Mouse (Mus musculus) left cerebral cortex, adult 8-10 months (tissue): ENCODE results near the gene Smndc1. TPM values are rescaled to one million over a fixed set of nuclear protein-coding genes. Genes with fewer than 3 reads are reported as not detected.
A peak's percentile ranks its signal among the peaks of the same experiment; 100 is the strongest.

Experiments used
- DNase-seq, 2 experiments: peaks; one replicate each; pipeline ENCODE4 v3.0.0; 2022; ENCODE audit warnings: low spot score in 2 of 2
- total RNA-seq, 4 experiments: library from RNA; stranded (reverse); gene quantifications; 2 replicates each; pipeline ENCODE4 v1.2.4; 2022

The Smndc1 gene
- total RNA-seq, 4 experiments from 2014 or later: 33.2 to 38.1 (median 36.3) TPM

DNA sequence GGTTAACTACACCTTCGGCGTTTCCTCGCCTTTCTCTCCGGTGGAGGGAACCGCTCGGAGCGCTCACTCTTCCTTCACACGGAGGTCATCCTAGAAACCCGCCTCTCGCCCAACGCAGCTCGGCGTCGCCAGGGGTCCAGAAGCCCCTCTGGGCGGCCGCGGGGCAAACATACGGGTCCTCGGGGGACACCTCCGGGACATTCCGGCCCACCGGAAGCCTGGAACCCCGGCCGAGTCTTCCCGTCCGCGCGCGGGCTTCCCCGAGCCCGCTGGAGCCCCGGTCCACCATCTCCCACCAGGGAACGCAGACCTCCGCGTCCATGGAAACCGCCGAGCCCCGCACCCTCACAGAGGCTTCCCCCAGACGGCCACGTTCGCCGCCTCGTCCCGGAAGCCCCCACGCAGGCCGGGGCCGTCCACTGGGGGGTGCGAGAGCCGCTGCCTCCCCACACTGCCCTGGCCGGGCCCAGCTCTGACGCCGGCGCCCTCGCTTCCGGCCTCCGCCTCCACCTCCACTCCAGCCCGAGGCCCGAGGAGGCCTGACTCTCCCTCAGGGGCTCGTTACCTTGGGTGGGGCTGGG, 437 bp downstream of the Smndc1 start:
- DNase-seq: no peak

DNA sequence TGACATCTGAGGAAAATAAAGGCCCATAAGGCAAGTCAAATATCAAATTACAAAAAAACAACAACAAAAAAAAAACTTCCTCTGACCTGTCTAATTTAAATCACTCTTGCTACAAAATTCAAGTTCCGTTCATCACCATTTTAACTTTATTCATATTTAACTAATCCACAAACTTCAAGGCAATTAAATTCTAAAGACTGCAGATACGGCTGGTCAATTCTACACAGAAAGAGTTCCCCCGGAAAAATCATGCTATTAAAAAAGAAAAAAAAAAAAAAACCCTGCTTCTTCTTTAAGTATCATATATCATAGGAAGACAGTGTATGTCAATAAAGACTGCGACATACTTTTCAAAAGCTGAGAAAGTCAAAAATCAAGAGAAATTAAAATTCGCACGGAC, 961 bp downstream of the Smndc1 start:
- no peak for DNase-seq

GRCm38 (mm10) chr19:53383336-53383735, 7.0 kb downstream of the Smndc1 start:
- DNase-seq: no peak

GRCm38 (mm10) chr19:53378421-53378820, 12.0 kb downstream of the Smndc1 start:
- DNase-seq: no peak

DNA sequence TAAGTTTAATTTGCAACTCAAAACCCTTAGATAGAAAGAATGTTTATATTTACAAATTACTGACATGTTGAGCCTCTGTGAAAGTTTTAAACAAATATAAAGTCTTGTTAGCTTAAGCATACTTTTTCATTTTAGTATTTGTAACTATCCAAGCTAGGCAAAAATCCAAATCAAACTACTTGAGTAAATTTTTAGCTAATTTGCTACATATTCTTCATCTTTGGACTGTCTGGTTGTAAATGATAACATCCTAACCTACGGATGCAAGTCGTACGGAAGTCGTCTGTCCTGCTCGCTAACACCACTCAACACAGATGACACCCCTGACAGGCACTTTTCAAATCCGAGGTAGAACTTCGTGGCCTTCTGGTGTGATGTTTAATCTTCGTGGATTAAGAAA, 12.7 kb downstream of the Smndc1 start:
- no peak for DNase-seq

DNA sequence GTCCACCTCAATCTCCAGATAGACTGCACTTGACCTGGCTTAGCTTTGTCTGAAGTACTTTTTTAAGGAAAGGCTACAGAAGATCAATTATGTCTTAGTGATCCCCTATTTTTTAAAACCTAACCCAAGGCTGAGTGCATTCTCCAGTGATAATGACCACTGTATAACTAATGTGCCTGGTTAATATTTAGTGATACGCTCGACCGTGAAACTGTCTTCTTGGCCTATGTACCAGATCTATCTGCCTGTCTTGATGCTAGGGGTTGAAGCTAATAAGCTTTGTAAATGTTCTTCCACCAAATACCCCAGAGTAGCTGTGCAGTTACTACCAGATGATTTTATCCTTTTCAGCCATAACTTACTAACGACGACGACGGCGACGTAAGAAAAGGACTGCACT, 14.6 kb downstream of the Smndc1 start:
- DNase-seq: no peak

DNA sequence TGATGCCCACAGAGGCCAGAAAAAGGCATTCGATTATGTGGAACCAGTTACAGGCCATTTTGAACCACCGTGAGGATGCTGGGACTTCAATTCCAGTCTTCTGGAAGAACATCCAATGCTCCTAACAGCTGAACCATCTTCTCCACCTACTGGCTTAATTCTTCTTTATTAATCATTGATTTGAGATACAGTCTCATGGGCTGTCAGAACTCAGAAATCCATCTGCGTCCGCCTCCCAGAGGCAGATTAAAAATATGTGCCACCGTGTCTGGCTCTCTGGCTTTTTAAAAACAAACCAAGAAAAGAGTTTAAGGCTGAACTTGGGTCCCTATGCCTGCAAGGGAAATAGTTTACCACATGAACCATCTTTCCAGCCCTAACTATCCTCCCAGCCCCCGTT, 15.1 kb downstream of the Smndc1 start:
- DNase-seq: no peak

DNA sequence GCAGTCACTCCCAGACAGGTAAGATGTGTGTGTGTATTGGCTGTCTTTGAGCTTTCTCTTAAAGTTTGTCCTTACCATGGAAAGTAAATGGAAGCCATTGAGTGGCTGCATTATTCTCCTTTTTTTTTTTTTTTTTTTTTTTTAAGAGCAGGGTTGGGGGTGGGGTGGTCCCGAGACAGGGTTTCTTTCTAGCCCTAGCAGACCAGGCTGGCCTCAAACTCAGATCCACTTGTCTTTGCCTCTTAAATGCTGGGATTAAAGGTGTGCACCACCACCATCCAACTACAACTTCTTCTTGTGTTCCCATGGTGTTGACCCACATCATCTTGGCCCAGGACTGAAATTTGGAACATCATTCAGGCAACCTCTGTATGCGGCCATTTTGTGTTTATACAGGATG, 16.8 kb downstream of the Smndc1 start:
- DNase-seq: no peak

- no peak for DNase-seq
Measured at GRCm38 (mm10) chr19:53371666-53372065, 18.7 kb downstream of the Smndc1 start, which contains the start of gene Gm10197. Gm10197 (minus strand) TSS chr19:53371766.

DNA sequence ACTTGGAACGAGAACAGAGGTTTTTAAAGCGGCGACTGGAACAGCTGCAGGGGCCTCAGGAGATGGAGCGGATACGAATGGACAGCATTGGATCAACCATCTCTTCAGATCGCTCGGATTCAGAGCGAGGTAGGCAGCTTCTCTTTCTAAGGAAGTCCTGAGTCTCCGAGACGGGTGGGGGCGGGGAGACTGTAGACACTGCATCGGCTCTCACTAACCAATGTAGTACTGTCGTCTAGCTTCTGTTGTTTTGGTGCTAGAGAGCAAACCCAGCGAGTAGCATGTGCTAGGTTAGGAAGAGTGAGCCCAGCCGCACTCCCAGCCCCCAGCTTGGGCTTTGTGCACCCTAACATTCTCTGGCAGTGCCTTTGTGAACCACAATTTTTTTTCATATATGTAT, 20.1 kb downstream of the Smndc1 start:
- no peak for DNase-seq

DNA sequence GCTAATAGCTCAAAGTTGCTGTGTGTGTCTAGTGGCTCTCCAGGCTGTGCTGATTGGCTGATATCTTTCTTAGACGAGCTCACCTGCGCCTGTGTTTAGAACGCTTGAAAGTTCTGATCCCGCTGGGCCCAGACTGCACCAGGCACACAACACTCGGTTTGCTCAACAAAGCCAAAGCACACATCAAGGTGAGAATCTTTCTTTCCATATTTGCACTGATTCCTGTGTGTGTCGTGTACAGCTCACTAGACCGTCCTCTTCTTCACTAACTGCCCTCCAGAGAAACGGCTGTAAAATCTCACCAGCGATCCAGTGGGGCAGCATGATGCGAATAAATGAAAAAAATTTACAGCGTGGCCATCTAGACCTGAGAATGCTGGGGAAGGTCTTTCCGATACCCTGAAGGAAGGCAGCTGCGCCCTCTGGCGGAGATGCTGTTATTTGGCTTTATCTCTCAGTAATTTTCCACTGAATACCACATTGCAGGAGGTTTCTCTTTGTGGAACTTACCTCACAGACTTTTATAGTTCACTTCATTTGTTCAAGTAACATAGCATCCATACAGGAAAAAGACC, 20.8 kb downstream of the Smndc1 start:
- DNase-seq: peak; percentile 62 to 75

- no peak for DNase-seq
Measured at GRCm38 (mm10) chr19:53366881-53367280, 23.5 kb downstream of the Smndc1 start.

DNA sequence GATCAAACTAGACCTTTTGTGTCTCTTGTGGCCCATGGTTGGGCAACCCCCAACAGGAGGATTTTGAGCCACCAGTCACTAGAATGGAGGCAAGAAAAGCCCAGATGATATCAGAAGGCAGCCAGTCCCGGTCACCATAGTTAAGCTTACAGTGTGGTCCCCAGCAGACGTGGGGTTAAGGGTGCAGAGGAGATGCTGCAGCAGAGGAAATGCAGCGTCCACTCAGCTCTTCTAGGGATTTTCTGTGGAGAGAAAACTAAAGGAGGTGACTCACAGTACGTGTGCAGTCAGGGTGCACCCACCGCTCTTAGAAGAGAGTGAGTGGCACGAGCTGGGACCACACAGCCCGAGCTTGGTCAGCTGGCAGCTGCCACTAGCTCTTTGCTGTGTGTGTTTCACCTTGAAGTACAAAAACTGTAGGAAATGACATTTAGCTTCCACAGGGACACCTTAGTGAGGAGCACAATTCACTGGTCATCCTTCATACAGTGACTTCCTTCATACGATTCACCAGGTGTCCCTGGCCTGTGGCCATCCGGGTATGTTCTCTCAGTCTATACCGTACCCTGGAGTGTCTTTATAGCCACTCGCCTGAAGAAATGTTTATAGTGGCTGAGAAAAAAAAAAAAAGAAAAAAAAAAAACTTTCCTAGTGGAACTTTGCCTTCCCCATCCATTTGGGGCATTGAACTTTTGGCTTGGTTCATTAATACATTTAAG, 24.2 kb downstream of the Smndc1 start:
- no peak for DNase-seq

DNA sequence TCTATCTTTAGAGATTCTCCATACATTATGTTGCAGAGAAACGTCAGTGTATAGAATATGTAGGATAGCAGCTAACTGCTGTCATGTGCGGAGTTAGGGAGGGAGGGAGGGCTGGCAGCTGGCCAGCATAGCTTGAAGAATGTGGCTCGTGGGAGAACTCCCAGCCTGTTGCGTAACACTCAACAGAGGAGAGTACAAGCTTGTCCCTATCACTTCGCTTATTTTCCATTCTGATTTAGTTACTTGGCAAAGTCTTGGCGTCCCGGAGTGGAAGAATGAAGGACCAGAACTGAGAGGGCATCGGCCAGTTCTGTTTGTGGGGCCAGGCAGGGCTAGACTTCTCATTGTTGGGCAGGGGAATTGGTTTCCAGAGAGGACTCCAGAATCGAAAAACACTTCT, 25.4 kb downstream of the Smndc1 start:
- peak in 1 of 2 experiments; percentile 68 for DNase-seq

GRCm38 (mm10) chr19:53364551-53364950, 25.8 kb downstream of the Smndc1 start:
- no peak for DNase-seq

DNA sequence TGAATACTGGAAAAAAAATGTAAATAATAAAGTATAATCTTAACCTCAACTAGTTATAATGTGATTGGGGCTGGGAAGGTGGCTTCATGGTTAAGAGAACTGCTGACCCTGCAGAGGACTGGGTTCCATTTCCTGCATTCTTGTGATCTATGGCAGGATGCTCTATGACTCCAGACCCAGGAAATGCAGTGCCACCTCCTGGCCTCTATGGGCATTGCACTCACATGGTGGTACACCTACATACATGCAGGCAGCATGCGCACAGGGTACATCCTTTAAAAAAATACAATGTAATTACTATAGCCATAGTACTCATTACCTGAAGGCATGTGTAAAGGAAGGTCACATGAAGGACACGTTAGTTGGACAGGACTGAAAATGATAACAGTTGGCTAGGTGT, 27.4 kb downstream of the Smndc1 start:
- no peak for DNase-seq

- DNase-seq: no peak
Measured at GRCm38 (mm10) chr19:53360265-53360958, 30.0 kb downstream of the Smndc1 start.

DNA sequence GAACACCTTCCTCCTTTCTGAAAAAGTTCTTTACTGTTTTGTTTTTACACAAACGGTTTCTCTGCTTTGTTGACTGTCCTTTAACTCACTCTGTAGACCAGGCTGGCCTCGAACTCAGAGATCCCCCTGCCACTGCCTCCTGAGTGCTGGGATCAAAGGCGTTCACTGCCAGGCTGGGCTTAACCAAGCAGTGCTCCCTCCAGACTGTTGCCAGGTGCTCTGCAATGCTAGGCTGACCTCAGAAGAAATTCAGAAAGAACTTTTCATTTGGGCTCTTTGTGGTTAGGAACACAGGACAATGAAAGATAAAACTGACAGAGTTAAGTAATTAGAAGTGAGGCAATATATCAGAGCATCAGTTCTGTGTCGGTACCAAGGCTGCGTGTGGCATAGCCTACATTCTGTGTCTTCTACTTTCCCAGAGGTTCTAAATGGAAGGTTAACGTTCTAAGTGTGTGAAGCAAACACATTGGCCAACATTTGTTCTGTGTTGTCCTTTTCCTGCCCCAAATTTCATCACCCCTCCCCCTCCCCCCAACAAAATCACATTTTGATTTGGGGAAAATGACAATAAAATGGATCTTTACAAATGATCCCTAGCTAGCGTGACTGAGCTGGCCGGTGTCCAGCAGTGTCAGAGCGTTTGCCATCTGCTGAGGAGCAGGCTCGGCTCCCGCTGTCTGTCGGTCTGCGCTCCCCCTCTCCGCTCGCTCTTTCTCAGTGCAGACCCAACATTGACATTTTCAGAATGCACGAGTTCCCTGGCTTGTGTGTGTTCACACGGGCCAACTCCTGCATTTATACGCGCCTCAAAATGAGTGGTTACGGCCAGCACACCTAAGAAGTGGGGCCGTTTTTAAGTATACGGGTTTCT, 31.0 kb downstream of the Smndc1 start:
- DNase-seq: no peak

DNA sequence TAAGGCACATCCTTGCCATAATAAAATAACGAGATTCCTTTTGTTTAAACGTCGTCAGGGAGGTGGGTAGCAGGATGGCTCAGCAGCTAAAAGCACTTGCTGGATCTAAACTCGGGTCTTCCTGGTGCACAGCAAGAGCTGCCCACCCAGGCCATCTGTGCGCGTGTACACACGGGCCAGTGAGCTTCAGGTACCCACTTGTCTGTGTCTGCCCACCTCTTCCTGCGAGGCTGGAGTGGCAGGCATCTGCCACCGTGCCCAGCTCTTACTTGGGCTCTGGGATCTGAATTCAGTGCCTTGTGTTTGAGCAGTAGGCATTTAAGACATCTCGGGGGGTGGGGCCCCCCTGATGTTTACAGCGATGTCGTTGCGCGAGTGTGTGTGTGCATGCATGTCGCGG, 35.3 kb downstream of the Smndc1 start:
- DNase-seq: peak in 1 of 2 experiments; percentile 80

- DNase-seq: no peak
Measured at GRCm38 (mm10) chr19:53354271-53355000, 35.9 kb downstream of the Smndc1 start.

GRCm38 (mm10) chr19:53353864-53354263, 36.5 kb downstream of the Smndc1 start:
- peak in 1 of 2 experiments; percentile 46 for DNase-seq
